Mouse (Mus musculus): ENCODE results near the gene Emx2. TPM values are rescaled to one million over a fixed set of nuclear protein-coding genes. Genes with fewer than 3 reads are reported as not detected.

Emx2 gene
- polyA plus RNA-seq (2015; fragmentation: Nextera tagmentation; extraction: Ambion mirVana) = 0.74 and 1.1 TPM in 2 replicates

GRCm38 (mm10) chr19:59457951-59458742, at the start of gene Emx2:
Emx2 (plus strand) TSS chr19:59458372.
- ATAC-seq (ENCODE audit: low FRiP score) = 0 out of 2 replicates have a peak, but pooled peaks have one; percentile 25
- no peaks in the 10 kb centered on the region for H3K9me3 ChIP-seq
- under 1% methylated on average over 55 of the region's 58 CpGs for WGBS
- peaks cover 19% of the 10 kb centered on the region for H3K4me1 ChIP-seq (replicated peaks)
- H3K27ac ChIP-seq = no peak within 1 kb of the TSS
- H3K36me3 ChIP-seq = no peaks in the 10 kb centered on the region
- peaks cover 95% of the 10 kb centered on the region for H3K27me3 ChIP-seq
- peak within 1 kb of the TSS; percentile 46 for H3K4me2 ChIP-seq
- no peak within 1 kb of the TSS for H3K9ac ChIP-seq
- H3K4me3 ChIP-seq = peak within 1 kb of the TSS; percentile 28

- Histone ChIP-seq H3K9me3 (no peaks in the 10 kb centered on the region; the same call in 1 of the 2 replicates), H3K4me1 (replicated peaks) (no peaks in the 10 kb centered on the region), H3K36me3 (no peaks in the 10 kb centered on the region), H3K4me2 (no peak overlapping the region), H3K9ac (no peak overlapping the region), H3K4me3 (no peak overlapping the region), H3K27ac (no peak overlapping the region), H3K27me3 (peaks cover 4% of the 10 kb centered on the region)
- 60% methylated on average over 5 of the region's 5 CpGs for WGBS
- ATAC-seq (ENCODE audit: low FRiP score) = no peak
These were observed 44.0 kb upstream of the Emx2 start for GRCm38 (mm10) chr19:59414128-59414527.

GRCm38 (mm10) chr19:59418024-59418423, 40.1 kb upstream of the Emx2 start:
- Histone ChIP-seq H3K4me3 (no peak overlapping the region), H3K9me3 (no peaks in the 10 kb centered on the region), H3K4me1 (replicated peaks) (peaks cover 3% of the 10 kb centered on the region; the same call in 1 of the 2 replicates), H3K27ac (no peak overlapping the region), H3K27me3 (peaks cover 21% of the 10 kb centered on the region), H3K4me2 (peak overlapping the region; percentile 29), H3K9ac (no peak overlapping the region), H3K36me3 (no peaks in the 10 kb centered on the region)
- peak; percentile 54; the same call in 1 of the 2 replicates for ATAC-seq (ENCODE audit: low FRiP score)
- 3% methylated on average over 15 of the region's 15 CpGs for WGBS

GRCm38 (mm10) chr19:59418671-59419070, 39.5 kb upstream of the Emx2 start:
- 76% methylated on average over 6 of the region's 6 CpGs for WGBS
- Histone ChIP-seq H3K4me1 (replicated peaks) (peaks cover 3% of the 10 kb centered on the region; the same call in 1 of the 2 replicates), H3K4me2 (no peak overlapping the region), H3K4me3 (no peak overlapping the region), H3K9ac (no peak overlapping the region), H3K36me3 (no peaks in the 10 kb centered on the region), H3K9me3 (no peaks in the 10 kb centered on the region), H3K27ac (no peak overlapping the region), H3K27me3 (peaks cover 21% of the 10 kb centered on the region)
- ATAC-seq (ENCODE audit: low FRiP score) = no peak

GRCm38 (mm10) chr19:59422393-59422792, 35.8 kb upstream of the Emx2 start:
- WGBS = 5% methylated on average over 8 of the region's 8 CpGs
- Histone ChIP-seq H3K27ac (no peak overlapping the region), H3K4me2 (peak overlapping the region; percentile 33; the same call in 1 of the 2 replicates), H3K4me3 (peak overlapping the region; percentile 16; the same call in 1 of the 2 replicates), H3K4me1 (replicated peaks) (peaks cover 3% of the 10 kb centered on the region; the same call in 1 of the 2 replicates), H3K36me3 (no peaks in the 10 kb centered on the region), H3K9ac (no peak overlapping the region), H3K9me3 (no peaks in the 10 kb centered on the region), H3K27me3 (peaks cover 21% of the 10 kb centered on the region)
- ATAC-seq (ENCODE audit: low FRiP score) = no peak

- no peak for ATAC-seq (ENCODE audit: low FRiP score)
These were observed 34.5 kb upstream of the Emx2 start for GRCm38 (mm10) chr19:59423685-59424084.

GRCm38 (mm10) chr19:59424975-59425374, 33.2 kb upstream of the Emx2 start:
- Histone ChIP-seq H3K4me3 (no peak overlapping the region), H3K36me3 (no peaks in the 10 kb centered on the region), H3K27me3 (peaks cover 11% of the 10 kb centered on the region; the same call in 1 of the 2 replicates), H3K27ac (no peak overlapping the region), H3K4me1 (replicated peaks) (peaks cover 3% of the 10 kb centered on the region; the same call in 1 of the 2 replicates), H3K9me3 (no peaks in the 10 kb centered on the region), H3K4me2 (no peak overlapping the region), H3K9ac (no peak overlapping the region)
- WGBS = 78% methylated on average over 7 of the region's 7 CpGs
- ATAC-seq (ENCODE audit: low FRiP score) = no peak

More at GRCm38 (mm10) chr19:59423685-59424084, 34.5 kb upstream of the Emx2 start:
- peaks cover 21% of the 10 kb centered on the region for H3K27me3 ChIP-seq
- WGBS = 49% methylated on average over 6 of the region's 6 CpGs
- H3K4me3 ChIP-seq = no peak overlapping the region
- no peaks in the 10 kb centered on the region for H3K9me3 ChIP-seq
- peaks cover 3% of the 10 kb centered on the region; the same call in 1 of the 2 replicates for H3K4me1 ChIP-seq (replicated peaks)
- H3K27ac ChIP-seq = no peak overlapping the region
- no peak overlapping the region for H3K4me2 ChIP-seq
- H3K9ac ChIP-seq = no peak overlapping the region
- no peaks in the 10 kb centered on the region for H3K36me3 ChIP-seq

- Histone ChIP-seq H3K36me3 (no peaks in the 10 kb centered on the region), H3K9ac (no peak overlapping the region), H3K4me1 (replicated peaks) (no peaks in the 10 kb centered on the region), H3K27ac (no peak overlapping the region), H3K27me3 (peaks cover 20% of the 10 kb centered on the region; the same call in 1 of the 2 replicates), H3K4me2 (no peak overlapping the region), H3K4me3 (no peak overlapping the region), H3K9me3 (no peaks in the 10 kb centered on the region)
- no peak for ATAC-seq (ENCODE audit: low FRiP score)
- 65% methylated on average over 6 of the region's 6 CpGs for WGBS
These were observed 25.9 kb upstream of the Emx2 start for GRCm38 (mm10) chr19:59432286-59432685.

- no peaks in the 10 kb centered on the region for H3K36me3 ChIP-seq
- H3K4me3 ChIP-seq = no peak overlapping the region
- no peaks in the 10 kb centered on the region for H3K9me3 ChIP-seq
- H3K9ac ChIP-seq = no peak overlapping the region
- H3K27me3 ChIP-seq = peaks cover 98% of the 10 kb centered on the region
- H3K4me2 ChIP-seq = no peak overlapping the region
- H3K27ac ChIP-seq = no peak overlapping the region
- no peak for ATAC-seq (ENCODE audit: low FRiP score)
- WGBS = 5% methylated on average over 14 of the region's 14 CpGs
- peaks cover 8% of the 10 kb centered on the region for H3K4me1 ChIP-seq (replicated peaks)
These were observed 7.5 kb upstream of the Emx2 start for GRCm38 (mm10) chr19:59450561-59451135.

- Histone ChIP-seq H3K36me3 (no peaks in the 10 kb centered on the region), H3K9me3 (no peaks in the 10 kb centered on the region), H3K4me2 (peak overlapping the region; percentile 26; the same call in 1 of the 2 replicates), H3K27ac (no peak overlapping the region), H3K4me1 (replicated peaks) (peaks cover 8% of the 10 kb centered on the region), H3K27me3 (peaks cover 98% of the 10 kb centered on the region), H3K4me3 (no peak overlapping the region; the same call in 1 of the 2 replicates), H3K9ac (no peak overlapping the region)
- no peak for ATAC-seq (ENCODE audit: low FRiP score)
- under 1% methylated on average over 31 of the region's 31 CpGs for WGBS
These were observed 6.7 kb upstream of the Emx2 start for GRCm38 (mm10) chr19:59451441-59451951.

GRCm38 (mm10) chr19:59452321-59452720, 5.9 kb upstream of the Emx2 start:
- peaks cover 8% of the 10 kb centered on the region for H3K4me1 ChIP-seq (replicated peaks)
- ATAC-seq (ENCODE audit: low FRiP score) = no peak
- no peak overlapping the region for H3K27ac ChIP-seq
- no peak overlapping the region for H3K9ac ChIP-seq
- H3K27me3 ChIP-seq = peaks cover 98% of the 10 kb centered on the region
- 2% methylated on average over 4 of the region's 4 CpGs for WGBS
- no peaks in the 10 kb centered on the region for H3K9me3 ChIP-seq
- H3K36me3 ChIP-seq = no peaks in the 10 kb centered on the region
- no peak overlapping the region for H3K4me2 ChIP-seq
- H3K4me3 ChIP-seq = no peak overlapping the region

- no peak overlapping the region for H3K4me2 ChIP-seq
- H3K27me3 ChIP-seq = peaks cover 98% of the 10 kb centered on the region
- H3K36me3 ChIP-seq = no peaks in the 10 kb centered on the region
- no peak overlapping the region for H3K9ac ChIP-seq
- peaks cover 16% of the 10 kb centered on the region for H3K4me1 ChIP-seq (replicated peaks)
- ATAC-seq (ENCODE audit: low FRiP score) = no peak
- WGBS = 7% methylated on average over 13 of the region's 13 CpGs
- no peak overlapping the region for H3K27ac ChIP-seq
- no peak overlapping the region for H3K4me3 ChIP-seq
- no peaks in the 10 kb centered on the region for H3K9me3 ChIP-seq
These were observed 4.6 kb upstream of the Emx2 start for GRCm38 (mm10) chr19:59453591-59453990.

All from hindbrain, embryonic 13.5 days (tissue).